Mouse (Mus musculus) ES-E14 (cell line): ENCODE data around the gene Tnrc6c. TPM values are rescaled to one million over a fixed set of nuclear protein-coding genes. Genes with fewer than 3 reads are reported as not detected.

Source experiments
- DNase-seq: peaks from one replicate; pipeline ENCODE4 v3.0.0-alpha.2; 2013; ENCODE audit warnings: low read depth, low spot score
- H3K27ac ChIP-seq: 2 replicates; pipeline ENCODE4 v1.5.1; 2012; ENCODE audit warnings: low read depth, mild to moderate bottlenecking, low read length, moderate library complexity, mixed read lengths; ENCODE audit not compliant: poor library complexity, insufficient read depth, severe bottlenecking
- H3K36me3 ChIP-seq: 2 replicates; pipeline ENCODE4 v1.6.1; 2012; ENCODE audit warnings: mild to moderate bottlenecking, low read length, moderate library complexity, mixed read lengths; ENCODE audit not compliant: control insufficient read depth, poor library complexity, insufficient read depth, severe bottlenecking
- H3K4me1 ChIP-seq, 2 experiments: fragments of 150-350 bp in 1 of 2; sonication (generic) in 1 of 2; 2 replicates each; pipeline ENCODE4 v1.6.1; 2012; ENCODE audit warnings: low read length in 2 of 2, mild to moderate bottlenecking in 1 of 2, mixed read lengths in 1 of 2; ENCODE audit not compliant: control insufficient read depth in 2 of 2, insufficient read depth in 2 of 2, poor library complexity in 1 of 2
- H3K4me3 ChIP-seq, 2 experiments: fragments of 150-350 bp in 1 of 2; sonication (generic) in 1 of 2; 2 replicates each; pipeline ENCODE4 v1.5.1; 2012; ENCODE audit warnings: low read length in 2 of 2, low read depth in 1 of 2, mild to moderate bottlenecking in 1 of 2, mixed read lengths in 1 of 2; ENCODE audit not compliant: insufficient read depth in 1 of 2, poor library complexity in 1 of 2, severe bottlenecking in 1 of 2
- H3K9ac ChIP-seq: 2 replicates; pipeline ENCODE4 v1.6.1; 2012; ENCODE audit warnings: low read depth, mild to moderate bottlenecking, low read length, mixed read lengths; ENCODE audit not compliant: poor library complexity, insufficient read depth, severe bottlenecking
- H3K9me3 ChIP-seq: fragments of 150-350 bp; sonication (generic); 2 replicates; pipeline ENCODE4 v1.6.1; 2012; ENCODE audit warnings: low read depth, mild to moderate bottlenecking, low read length; ENCODE audit not compliant: control insufficient read depth, insufficient read depth
- CHD2 ChIP-seq: IDR thresholded peaks from 2 replicates; pipeline ENCODE4 v1.6.1; 2014; ENCODE audit warnings: mild to moderate bottlenecking, low read depth, low read length, inconsistent platforms
- HCFC1 ChIP-seq: IDR thresholded peaks from 2 replicates; pipeline ENCODE4 v1.6.1; 2012; ENCODE audit warnings: low read length, inconsistent platforms, borderline replicate concordance; ENCODE audit not compliant: insufficient read depth
- MAFK ChIP-seq: IDR thresholded peaks from 2 replicates; pipeline ENCODE4 v1.6.1; 2014; ENCODE audit warnings: mild to moderate bottlenecking, low read depth, low read length, inconsistent platforms; ENCODE audit not compliant: insufficient read depth
- ZC3H11A ChIP-seq: IDR thresholded peaks from 2 replicates; pipeline ENCODE4 v1.6.1; 2012; ENCODE audit warnings: low read depth, mild to moderate bottlenecking, inconsistent platforms, low read length, borderline replicate concordance
- ZNF384 ChIP-seq: IDR thresholded peaks from 2 replicates; pipeline ENCODE4 v1.6.1; 2012; ENCODE audit warnings: low read depth, low read length, inconsistent platforms
- in situ Hi-C, 2 experiments: fragments of 600-800 bp; cut with MboI; formaldehyde crosslinking; loops; one replicate each; pipeline ENCODE4 v1.15.1; 2025; ENCODE audit warnings: low sequenced_read_pairs in 2 of 2, inconsistent platforms in 1 of 2; ENCODE audit not compliant: unreplicated experiment in 2 of 2
- total RNA-seq: library from RNA; depleted of rRNA; stranded (reverse); fragments of 300-350 nt; gene quantifications from 2 replicates; pipeline ENCODE4 v1.2.3, GENCODE M21; 2012

Gene Tnrc6c
- total RNA-seq, 1 experiment: 21.5 TPM

- no peak overlapping the region for H3K9ac ChIP-seq
- no peaks in the 10 kb centered on the region for H3K36me3 ChIP-seq
- in situ Hi-C loops: no loop called here
- H3K9me3 ChIP-seq: no peaks in the 10 kb centered on the region
- DNase-seq: no peak
- H3K27ac ChIP-seq: no peak overlapping the region
- no peak overlapping the region; a peak in 1 of 4 replicates for H3K4me3 ChIP-seq
- TF ChIP-seq MAFK (no peak), ZNF384 (no peak)
- peaks cover 3 to 26% of the 10 kb centered on the region in 2 experiments; a peak in 3 of 4 replicates for H3K4me1 ChIP-seq
These were observed 36.7 kb upstream of the Tnrc6c start for GRCm38 (mm10) chr11:117617368-117617908.

GRCm38 (mm10) chr11:117618214-117618613 lies 35.9 kb upstream of the Tnrc6c start:
- in situ Hi-C loops: no loop called here
- H3K9me3 ChIP-seq: no peaks in the 10 kb centered on the region
- H3K27ac ChIP-seq: no peak overlapping the region
- peaks cover 3 to 26% of the 10 kb centered on the region in 2 experiments; a peak in 3 of 4 replicates for H3K4me1 ChIP-seq
- no peak overlapping the region for H3K9ac ChIP-seq
- DNase-seq: no peak
- H3K36me3 ChIP-seq: no peaks in the 10 kb centered on the region
- no peak overlapping the region for H3K4me3 ChIP-seq
- TF ChIP-seq HCFC1: no peak

GRCm38 (mm10) chr11:117618774-117619173 lies 35.3 kb upstream of the Tnrc6c start:
- H3K27ac ChIP-seq: no peak overlapping the region

GRCm38 (mm10) chr11:117619581-117619980 lies 34.5 kb upstream of the Tnrc6c start:
- no peak overlapping the region for H3K9ac ChIP-seq
- H3K27ac ChIP-seq: no peak overlapping the region
- no peak overlapping the region for H3K4me3 ChIP-seq
- H3K4me1 ChIP-seq: peaks cover 3 to 24% of the 10 kb centered on the region in 2 experiments; a peak in 3 of 4 replicates
- H3K9me3 ChIP-seq: no peaks in the 10 kb centered on the region
- DNase-seq: no peak
- no peaks in the 10 kb centered on the region for H3K36me3 ChIP-seq
- TF ChIP-seq ZC3H11A (no peak), HCFC1 (no peak), ZNF384 (no peak), CHD2 (no peak), MAFK (no peak)
- in situ Hi-C loops: no loop called here

More at GRCm38 (mm10) chr11:117618774-117619173, 35.3 kb upstream of the Tnrc6c start:
- Histone ChIP-seq H3K9me3 (no peaks in the 10 kb centered on the region), H3K36me3 (no peaks in the 10 kb centered on the region), H3K9ac (no peak overlapping the region), H3K4me3 (no peak overlapping the region), H3K4me1 (peaks cover 3 to 26% of the 10 kb centered on the region in 2 experiments; a peak in 3 of 4 replicates)
- DNase-seq: no peak
- TF ChIP-seq CHD2 (no peak), HCFC1 (no peak), ZC3H11A (no peak), MAFK (no peak), ZNF384 (no peak)
- in situ Hi-C loops: no loop called here

GRCm38 (mm10) chr11:117625196-117625595 lies 28.9 kb upstream of the Tnrc6c start:
- Histone ChIP-seq H3K4me3 (no peak overlapping the region), H3K9ac (no peak overlapping the region), H3K4me1 (peaks cover 3 to 22% of the 10 kb centered on the region in 2 experiments; a peak in 2 of 4 replicates), H3K9me3 (no peaks in the 10 kb centered on the region), H3K36me3 (no peaks in the 10 kb centered on the region), H3K27ac (no peak overlapping the region)
- in situ Hi-C loops: no loop called here
- DNase-seq: no peak
- TF ChIP-seq HCFC1: no peak
- no peak for TF ChIP-seq MAFK
- TF ChIP-seq ZNF384: no peak
- TF ChIP-seq CHD2: no peak
- no peak for TF ChIP-seq ZC3H11A
